Mouse (Mus musculus) megakaryocyte, embryonic 14.5 days (primary cell): ENCODE results near the gene 2810408A11Rik.
"Not testable (repeated sequence)": the region's sequence is repeated elsewhere in the genome, so short reads cannot be mapped to it uniquely, and the experiment has no call there.

ENCODE experiments used
- FLI1 ChIP-seq: IDR thresholded peaks from 2 replicates; pipeline ENCODE4 v1.6.1; 2012; ENCODE audit warnings: low read length, inconsistent platforms, mixed read lengths
- GATA1 ChIP-seq: IDR thresholded peaks from 3 replicates; pipeline ENCODE4 v1.6.1; 2012; ENCODE audit warnings: mixed read lengths, low read length, inconsistent platforms, borderline replicate concordance

GRCm38 (mm10) chr11:69916652-69917378 lies 16.0 kb upstream of the 2810408A11Rik start:
- TF ChIP-seq GATA1, FLI1: not testable (repeated sequence)
